In the genomic region with DNA sequence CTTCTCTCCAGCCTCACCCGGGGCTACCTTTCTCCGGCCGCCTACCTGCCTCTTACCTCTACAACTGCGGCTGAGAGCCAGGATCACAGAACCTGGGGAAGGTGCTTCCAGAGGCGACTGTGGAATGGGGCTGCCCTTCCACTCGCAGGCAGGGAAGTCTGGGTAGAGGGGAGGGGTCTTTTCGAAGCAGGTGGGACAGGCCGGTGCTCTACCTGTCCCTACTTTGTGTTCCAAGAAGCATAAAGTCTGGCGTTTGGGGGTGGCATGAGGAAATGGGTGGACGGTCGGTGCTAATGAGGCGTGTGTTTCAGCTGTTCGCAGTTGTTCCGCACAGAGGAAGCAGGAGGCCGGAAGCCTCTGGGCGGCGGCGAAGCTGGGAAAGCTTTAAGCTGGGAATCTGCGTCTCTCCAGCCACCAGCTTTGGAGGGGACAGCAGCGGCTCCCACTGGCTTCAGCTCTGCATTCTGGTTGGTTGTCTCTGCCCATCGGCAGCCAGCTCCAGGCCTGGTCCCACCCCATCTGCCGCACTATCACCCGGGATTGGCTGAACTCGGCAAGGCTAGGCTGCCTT, we compare ENCODE assay signal across 8 mouse cellular contexts.
A peak's percentile ranks its signal among the peaks of the same experiment; 100 is the strongest.
DNase-seq lines count a peak whose midpoint lies in the region; ATAC-seq lines count a peak whose summit lies in the region.

No protein-coding gene starts in this region.

- 10% methylated on average over 24 of the region's 24 CpGs for WGBS in liver, embryonic 15.5 days (ENCODE audit: insufficient replicate concordance)
- WGBS in neural tube, embryonic 15.5 days: 6% methylated on average over 24 of the region's 24 CpGs

- no peaks in the 10 kb centered on the region for H3K9me3 ChIP-seq in liver, embryonic 15.5 days (replicated peaks)
- no peaks in the 10 kb centered on the region for H3K9me3 ChIP-seq in neural tube, embryonic 15.5 days (replicated peaks)

- H3K27me3 ChIP-seq in liver, embryonic 15.5 days: no peaks in the 10 kb centered on the region; the same call in 1 of the 2 replicates
- no peaks in the 10 kb centered on the region for H3K27me3 ChIP-seq in neural tube, embryonic 15.5 days (replicated peaks)

- peak; percentile 57; the same call in 1 of the 2 replicates for ATAC-seq in liver, embryonic 15.5 days (ENCODE audit: insufficient read depth)
- ATAC-seq in neural tube, embryonic 15.5 days (ENCODE audit: low FRiP score): peak; percentile 95

- peak overlapping the region; percentile 31 for H3K4me3 ChIP-seq in liver, embryonic 15.5 days (replicated peaks)
- peak overlapping the region; percentile 46 for H3K4me3 ChIP-seq in neural tube, embryonic 15.5 days (replicated peaks)

- no peak overlapping the region for H3K9ac ChIP-seq in liver, embryonic 15.5 days
- peak overlapping the region; percentile 56 for H3K9ac ChIP-seq in neural tube, embryonic 15.5 days (replicated peaks)

- no peak overlapping the region for H3K27ac ChIP-seq in liver, embryonic 15.5 days (replicated peaks)
- peak overlapping the region; percentile 86 for H3K27ac ChIP-seq in neural tube, embryonic 15.5 days (replicated peaks)

- peak; percentile 90 for DNase-seq in R1 (ENCODE audit: low read depth, low spot score)
- peak; percentile 93 for DNase-seq in cerebellum, adult 9-11 months
- peak; percentile 86 to 91 for DNase-seq in frontal cortex, adult 2 months (ENCODE audit: extremely low spot score in 1 of 2, low spot score in 1 of 2)
- peak; percentile 86 for DNase-seq in heart, postnatal 4 days
- peak; percentile 89 to 94 for DNase-seq in layer of hippocampus, adult 18-20 months (ENCODE audit: low spot score in 2 of 2)
- peak; percentile 46 for DNase-seq in urinary bladder, adult 2 months (ENCODE audit: low spot score)

- no peaks in the 10 kb centered on the region for H3K36me3 ChIP-seq in liver, embryonic 15.5 days (replicated peaks)
- no peaks in the 10 kb centered on the region for H3K36me3 ChIP-seq in neural tube, embryonic 15.5 days

- H3K4me2 ChIP-seq in liver, embryonic 15.5 days: peak overlapping the region; percentile 60
- peak overlapping the region; percentile 77 for H3K4me2 ChIP-seq in neural tube, embryonic 15.5 days

- no peaks in the 10 kb centered on the region for H3K4me1 ChIP-seq in liver, embryonic 15.5 days (replicated peaks)
- H3K4me1 ChIP-seq in neural tube, embryonic 15.5 days: peaks cover 35% of the 10 kb centered on the region
